Mouse (Mus musculus) heart, adult 2 months (tissue): ENCODE results near the gene Mcu.

Experiments used
- CTCF ChIP-seq: fragments of 200-600 bp; IDR thresholded peaks from 2 replicates; pipeline ENCODE4 v1.8.1; 2022; ENCODE audit warnings: antibody characterized with exemption, mild to moderate bottlenecking, moderate library complexity
- EP300 ChIP-seq: fragments of 200-500 bp; IDR thresholded peaks from 2 replicates; pipeline ENCODE4 v1.6.1; 2011; ENCODE audit warnings: low read depth, low read length, control low read depth; ENCODE audit not compliant: insufficient read depth
- POLR2A ChIP-seq: fragments of 200-500 bp; IDR thresholded peaks from 2 replicates; pipeline ENCODE4 v1.6.1; 2011; ENCODE audit warnings: mild to moderate bottlenecking, low read depth, low read length, control low read depth; ENCODE audit not compliant: insufficient read depth

DNA sequence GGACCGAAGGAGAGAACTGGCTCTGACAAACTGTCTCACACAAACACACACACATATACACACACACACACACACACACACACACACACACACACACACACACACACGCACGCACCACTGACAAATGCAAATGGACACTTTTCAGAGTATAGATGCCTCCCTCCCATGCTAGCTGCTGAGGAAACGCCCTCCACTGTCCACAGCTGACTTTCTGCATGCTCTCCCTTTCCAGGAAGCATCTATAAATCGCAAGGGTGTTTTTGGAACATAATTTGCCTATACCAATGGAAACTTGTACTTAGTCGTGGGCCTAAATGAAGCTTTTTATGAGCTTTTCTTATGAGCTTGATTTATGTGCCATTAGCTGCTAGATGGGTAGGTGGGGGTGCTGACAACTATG lies 46.1 kb downstream of the Mcu start:
- no peak for TF ChIP-seq EP300
- no peak for TF ChIP-seq CTCF
- no peak for TF ChIP-seq POLR2A
